Mouse (Mus musculus): ENCODE measurements around the gene Iscu. TPM values are rescaled to one million over a fixed set of nuclear protein-coding genes. Genes with fewer than 3 reads are reported as not detected.
A peak's percentile ranks its signal among the peaks of the same experiment; 100 is the strongest.

Iscu gene
- polyA plus RNA-seq, 1 experiment from 2014 or later, result 107 TPM

GRCm38 (mm10) chr5:113751521-113752157 lies 20.9 kb upstream of the Iscu start:
- no peak for ATAC-seq (ENCODE audit: low FRiP score, low TSS enrichment)
- 49% methylated on average over 9 of the region's 9 CpGs for WGBS
- Histone ChIP-seq H3K9ac (replicated peaks; ENCODE audit: low read length) (no peak overlapping the region), H3K4me2 (replicated peaks; ENCODE audit: low read depth, low read length) (no peak overlapping the region), H3K4me3 (ENCODE audit: low read length) (no peak overlapping the region), H3K4me1 (ENCODE audit: insufficient read depth, low read length) (no peaks in the 10 kb centered on the region), H3K9me3 (ENCODE audit: low read length) (no peaks in the 10 kb centered on the region), H3K27ac (ENCODE audit: low read length) (no peak overlapping the region), H3K27me3 (ENCODE audit: insufficient read depth, low read length) (no peaks in the 10 kb centered on the region), H3K36me3 (ENCODE audit: insufficient read depth, low read length) (peaks cover 92% of the 10 kb centered on the region)

- no peak for ATAC-seq (ENCODE audit: low FRiP score, low TSS enrichment)
- no peaks in the 10 kb centered on the region for H3K27me3 ChIP-seq (ENCODE audit: insufficient read depth, low read length)
- H3K9me3 ChIP-seq (ENCODE audit: low read length), result no peaks in the 10 kb centered on the region
- peaks cover 96% of the 10 kb centered on the region for H3K36me3 ChIP-seq (ENCODE audit: insufficient read depth, low read length)
- 84% methylated on average over 15 of the region's 15 CpGs for whole genome bisulfite sequencing
- no peak overlapping the region for H3K4me2 ChIP-seq (replicated peaks; ENCODE audit: low read depth, low read length)
- H3K4me3 ChIP-seq (ENCODE audit: low read length), result no peak overlapping the region
- no peak overlapping the region for H3K27ac ChIP-seq (ENCODE audit: low read length)
- H3K9ac ChIP-seq (replicated peaks; ENCODE audit: low read length), result no peak overlapping the region
- no peaks in the 10 kb centered on the region for H3K4me1 ChIP-seq (ENCODE audit: insufficient read depth, low read length)
Observed at GRCm38 (mm10) chr5:113755347-113756030, 17.1 kb upstream of the Iscu start.

- no peak for ATAC-seq (ENCODE audit: low FRiP score, low TSS enrichment)
- H3K9ac ChIP-seq (replicated peaks; ENCODE audit: low read length), result no peak overlapping the region
- H3K27ac ChIP-seq (ENCODE audit: low read length), result no peak overlapping the region
- WGBS, result 91% methylated on average over 2 of the region's 2 CpGs
- no peak overlapping the region for H3K4me3 ChIP-seq (ENCODE audit: low read length)
- peaks cover 73% of the 10 kb centered on the region for H3K36me3 ChIP-seq (ENCODE audit: insufficient read depth, low read length)
- no peak overlapping the region for H3K4me2 ChIP-seq (replicated peaks; ENCODE audit: low read depth, low read length)
- no peaks in the 10 kb centered on the region for H3K9me3 ChIP-seq (ENCODE audit: low read length)
- no peaks in the 10 kb centered on the region for H3K4me1 ChIP-seq (ENCODE audit: insufficient read depth, low read length)
- H3K27me3 ChIP-seq (ENCODE audit: insufficient read depth, low read length), result no peaks in the 10 kb centered on the region
Observed at GRCm38 (mm10) chr5:113761585-113761984, 11.0 kb upstream of the Iscu start.

- H3K4me1 ChIP-seq (ENCODE audit: insufficient read depth, low read length), result peaks cover 2% of the 10 kb centered on the region; the same call in 1 of the 2 replicates
- no peak overlapping the region for H3K4me3 ChIP-seq (ENCODE audit: low read length)
- no peaks in the 10 kb centered on the region for H3K9me3 ChIP-seq (ENCODE audit: low read length)
- H3K27ac ChIP-seq (ENCODE audit: low read length), result no peak overlapping the region
- no peak overlapping the region for H3K4me2 ChIP-seq (replicated peaks; ENCODE audit: low read depth, low read length)
- no peak overlapping the region for H3K9ac ChIP-seq (replicated peaks; ENCODE audit: low read length)
- no peak for ATAC-seq (ENCODE audit: low FRiP score, low TSS enrichment)
- 89% methylated on average over 7 of the region's 7 CpGs for WGBS
- H3K36me3 ChIP-seq (ENCODE audit: insufficient read depth, low read length), result peaks cover 57% of the 10 kb centered on the region
- no peaks in the 10 kb centered on the region for H3K27me3 ChIP-seq (ENCODE audit: insufficient read depth, low read length)
Observed at GRCm38 (mm10) chr5:113764426-113764825, 8.1 kb upstream of the Iscu start.

GRCm38 (mm10) chr5:113765641-113766526 lies 6.7 kb upstream of the Iscu start:
- no peak overlapping the region for H3K27ac ChIP-seq (ENCODE audit: low read length)
- H3K27me3 ChIP-seq (ENCODE audit: insufficient read depth, low read length), result no peaks in the 10 kb centered on the region
- H3K4me1 ChIP-seq (ENCODE audit: insufficient read depth, low read length), result peaks cover 14% of the 10 kb centered on the region
- H3K9ac ChIP-seq (replicated peaks; ENCODE audit: low read length), result no peak overlapping the region
- no peak overlapping the region for H3K4me3 ChIP-seq (ENCODE audit: low read length)
- no peak for ATAC-seq (ENCODE audit: low FRiP score, low TSS enrichment)
- peaks cover 44% of the 10 kb centered on the region for H3K36me3 ChIP-seq (ENCODE audit: insufficient read depth, low read length)
- H3K4me2 ChIP-seq (replicated peaks; ENCODE audit: low read depth, low read length), result no peak overlapping the region
- 81% methylated on average over 13 of the region's 13 CpGs for WGBS
- H3K9me3 ChIP-seq (ENCODE audit: low read length), result no peaks in the 10 kb centered on the region

GRCm38 (mm10) chr5:113768806-113769205 lies 3.7 kb upstream of the Iscu start:
- H3K4me3 ChIP-seq (ENCODE audit: low read length), result no peak overlapping the region
- H3K27ac ChIP-seq (ENCODE audit: low read length), result no peak overlapping the region
- peaks cover 21% of the 10 kb centered on the region for H3K4me1 ChIP-seq (ENCODE audit: insufficient read depth, low read length)
- no peaks in the 10 kb centered on the region for H3K9me3 ChIP-seq (ENCODE audit: low read length)
- H3K9ac ChIP-seq (replicated peaks; ENCODE audit: low read length), result no peak overlapping the region
- H3K27me3 ChIP-seq (ENCODE audit: insufficient read depth, low read length), result no peaks in the 10 kb centered on the region
- no peak overlapping the region for H3K4me2 ChIP-seq (replicated peaks; ENCODE audit: low read depth, low read length)
- WGBS, result 89% methylated on average over 8 of the region's 8 CpGs
- peaks cover 24% of the 10 kb centered on the region for H3K36me3 ChIP-seq (ENCODE audit: insufficient read depth, low read length)
- no peak for ATAC-seq (ENCODE audit: low FRiP score, low TSS enrichment)

GRCm38 (mm10) chr5:113771213-113772162 lies 1.1 kb upstream of the Iscu start:
- Histone ChIP-seq H3K36me3 (ENCODE audit: insufficient read depth, low read length) (peaks cover 29% of the 10 kb centered on the region), H3K27me3 (ENCODE audit: insufficient read depth, low read length) (no peaks in the 10 kb centered on the region), H3K27ac (ENCODE audit: low read length) (peak overlapping the region; percentile 97), H3K9ac (replicated peaks; ENCODE audit: low read length) (peak overlapping the region; percentile 96), H3K4me1 (ENCODE audit: insufficient read depth, low read length) (peaks cover 24% of the 10 kb centered on the region), H3K4me2 (replicated peaks; ENCODE audit: low read depth, low read length) (peak overlapping the region; percentile 86), H3K4me3 (ENCODE audit: low read length) (peak overlapping the region; percentile 99), H3K9me3 (ENCODE audit: low read length) (no peaks in the 10 kb centered on the region)
- WGBS, result under 1% methylated on average over 71 of the region's 97 CpGs
- peak; percentile 80 for ATAC-seq (ENCODE audit: low FRiP score, low TSS enrichment)

- peaks cover 27% of the 10 kb centered on the region for H3K36me3 ChIP-seq (ENCODE audit: insufficient read depth, low read length)
- H3K9ac ChIP-seq (replicated peaks; ENCODE audit: low read length), result peak overlapping the region; percentile 72
- no peaks in the 10 kb centered on the region for H3K9me3 ChIP-seq (ENCODE audit: low read length)
- peak overlapping the region; percentile 86 for H3K4me2 ChIP-seq (replicated peaks; ENCODE audit: low read depth, low read length)
- H3K27me3 ChIP-seq (ENCODE audit: insufficient read depth, low read length), result no peaks in the 10 kb centered on the region
- H3K4me1 ChIP-seq (ENCODE audit: insufficient read depth, low read length), result peaks cover 24% of the 10 kb centered on the region
- peak; percentile 40 for ATAC-seq (ENCODE audit: low FRiP score, low TSS enrichment)
- WGBS, result under 1% methylated on average over 37 of the region's 38 CpGs
- H3K4me3 ChIP-seq (ENCODE audit: low read length), result peak overlapping the region; percentile 99
- no peak overlapping the region; the same call in 1 of the 2 replicates for H3K27ac ChIP-seq (ENCODE audit: low read length)
Observed at GRCm38 (mm10) chr5:113772905-113773519, 464 bp downstream of the Iscu start.

GRCm38 (mm10) chr5:113773664-113774063 lies 1.1 kb downstream of the Iscu start:
- Histone ChIP-seq H3K27ac (ENCODE audit: low read length) (no peak overlapping the region), H3K4me3 (ENCODE audit: low read length) (peak overlapping the region; percentile 99), H3K9me3 (ENCODE audit: low read length) (no peaks in the 10 kb centered on the region), H3K4me1 (ENCODE audit: insufficient read depth, low read length) (peaks cover 24% of the 10 kb centered on the region), H3K4me2 (replicated peaks; ENCODE audit: low read depth, low read length) (peak overlapping the region; percentile 86), H3K27me3 (ENCODE audit: insufficient read depth, low read length) (no peaks in the 10 kb centered on the region), H3K36me3 (ENCODE audit: insufficient read depth, low read length) (peaks cover 27% of the 10 kb centered on the region), H3K9ac (replicated peaks; ENCODE audit: low read length) (peak overlapping the region; percentile 72; the same call in 1 of the 2 replicates)
- WGBS, result 2% methylated on average over 7 of the region's 7 CpGs
- no peak for ATAC-seq (ENCODE audit: low FRiP score, low TSS enrichment)

All from kidney, embryonic 16.5 days (tissue).